Comparison of ENCODE assay signal across 8 mouse cellular contexts in genomic region chr9:117030837-117031236, GRCm38 (mm10).
DNase-seq lines count a peak whose midpoint lies in the region; ATAC-seq and TF ChIP-seq lines count a peak whose summit lies in the region.

No protein-coding gene starts in this region.

- H3K27me3 ChIP-seq in limb, embryonic 11.5 days (ENCODE audit: control insufficient read depth, insufficient read depth, low read length) = no peaks in the 10 kb centered on the region
- no peaks in the 10 kb centered on the region for H3K27me3 ChIP-seq in limb, embryonic 10.5 days (ENCODE audit: low read depth, poor library complexity, severe bottlenecking)
- H3K27me3 ChIP-seq in heart, embryonic 11.5 days (ENCODE audit: control insufficient read depth, insufficient read depth, low read length) = no peaks in the 10 kb centered on the region
- H3K27me3 ChIP-seq in kidney, postnatal 0 days (ENCODE audit: insufficient read depth, low read length) = no peaks in the 10 kb centered on the region
- H3K27me3 ChIP-seq in neural tube, embryonic 15.5 days (replicated peaks) = no peaks in the 10 kb centered on the region

- TF ChIP-seq POLR2A in brain, embryonic 14.5 days (IDR thresholded peaks at IDR 0.05; ENCODE audit: borderline replicate concordance, extremely low read depth, insufficient read depth, insufficient read length, poor library complexity, severe bottlenecking) = no peak

- no peak overlapping the region; the same call in 1 of the 2 replicates for H3K27ac ChIP-seq in limb, embryonic 11.5 days (replicated peaks; ENCODE audit: low read depth, low read length)
- H3K27ac ChIP-seq in limb, embryonic 10.5 days = no peak overlapping the region
- H3K27ac ChIP-seq in heart, embryonic 11.5 days (ENCODE audit: low read depth, low read length) = peak overlapping the region; percentile 46
- H3K27ac ChIP-seq in kidney, postnatal 0 days = peak overlapping the region; percentile 37; the same call in 1 of the 2 replicates
- H3K27ac ChIP-seq in neural tube, embryonic 15.5 days (replicated peaks) = peak overlapping the region; percentile 52; the same call in 1 of the 2 replicates

- peak; percentile 27 for DNase-seq in limb, embryonic 11.5 days (ENCODE audit: low spot score)
- DNase-seq in limb, embryonic 10.5 days (ENCODE audit: low spot score) = no peak
- peak; percentile 67 for DNase-seq in brain, embryonic 14.5 days (ENCODE audit: low read depth)
- DNase-seq in kidney, postnatal 0 days (ENCODE audit: low spot score) = peak; percentile 94
- no peak for DNase-seq in thymus, postnatal 36 days

- TF ChIP-seq CTCF in brain, embryonic 14.5 days (IDR thresholded peaks at IDR 0.05; ENCODE audit: borderline replicate concordance, extremely low read depth, insufficient read depth, insufficient read length) = no peak
- TF ChIP-seq CTCF in kidney, postnatal 0 days (IDR thresholded peaks at IDR 0.05; ENCODE audit: low read depth) = peak; percentile 45; the same call in 1 of the 2 replicates

- WGBS in limb, embryonic 11.5 days = 16% methylated on average over 6 of the region's 6 CpGs
- 27% methylated on average over 6 of the region's 6 CpGs for WGBS in limb, embryonic 10.5 days
- WGBS in heart, embryonic 11.5 days (ENCODE audit: insufficient replicate concordance) = 5% methylated on average over 6 of the region's 6 CpGs
- 5% methylated on average over 6 of the region's 6 CpGs for WGBS in kidney, postnatal 0 days
- 26% methylated on average over 6 of the region's 6 CpGs for WGBS in neural tube, embryonic 15.5 days

- no peaks in the 10 kb centered on the region for H3K9me3 ChIP-seq in limb, embryonic 11.5 days (ENCODE audit: control insufficient read depth, low read length)
- no peaks in the 10 kb centered on the region for H3K9me3 ChIP-seq in limb, embryonic 10.5 days (replicated peaks)
- no peaks in the 10 kb centered on the region for H3K9me3 ChIP-seq in heart, embryonic 11.5 days (replicated peaks; ENCODE audit: control insufficient read depth, low read length)
- H3K9me3 ChIP-seq in kidney, postnatal 0 days (replicated peaks; ENCODE audit: low read length) = no peaks in the 10 kb centered on the region
- no peaks in the 10 kb centered on the region for H3K9me3 ChIP-seq in neural tube, embryonic 15.5 days (replicated peaks)

- H3K4me3 ChIP-seq in limb, embryonic 11.5 days (ENCODE audit: low read depth, low read length) = no peak overlapping the region
- H3K4me3 ChIP-seq in limb, embryonic 10.5 days = no peak overlapping the region
- H3K4me3 ChIP-seq in heart, embryonic 11.5 days (ENCODE audit: low read depth, low read length) = no peak overlapping the region
- H3K4me3 ChIP-seq in kidney, postnatal 0 days (replicated peaks; ENCODE audit: low read depth, low read length) = no peak overlapping the region
- H3K4me3 ChIP-seq in neural tube, embryonic 15.5 days (replicated peaks) = no peak overlapping the region

- H3K4me2 ChIP-seq in limb, embryonic 11.5 days (ENCODE audit: low read depth, severe bottlenecking) = no peak overlapping the region
- H3K4me2 ChIP-seq in heart, embryonic 11.5 days = peak overlapping the region; percentile 6; the same call in 1 of the 2 replicates
- H3K4me2 ChIP-seq in kidney, postnatal 0 days (ENCODE audit: low read length) = peak overlapping the region; percentile 9; the same call in 1 of the 2 replicates
- no peak overlapping the region for H3K4me2 ChIP-seq in neural tube, embryonic 15.5 days

- no peaks in the 10 kb centered on the region for H3K36me3 ChIP-seq in limb, embryonic 11.5 days (ENCODE audit: control insufficient read depth, insufficient read depth, low read length)
- H3K36me3 ChIP-seq in limb, embryonic 10.5 days = no peaks in the 10 kb centered on the region
- no peaks in the 10 kb centered on the region for H3K36me3 ChIP-seq in heart, embryonic 11.5 days (ENCODE audit: control insufficient read depth, insufficient read depth, low read length)
- H3K36me3 ChIP-seq in kidney, postnatal 0 days (ENCODE audit: insufficient read depth, low read length) = no peaks in the 10 kb centered on the region
- no peaks in the 10 kb centered on the region for H3K36me3 ChIP-seq in neural tube, embryonic 15.5 days

- H3K4me1 ChIP-seq in limb, embryonic 11.5 days (ENCODE audit: control insufficient read depth, insufficient read depth, low read length) = peaks cover 4% of the 10 kb centered on the region; the same call in 1 of the 2 replicates
- peaks cover 23% of the 10 kb centered on the region for H3K4me1 ChIP-seq in limb, embryonic 10.5 days
- peaks cover 17% of the 10 kb centered on the region for H3K4me1 ChIP-seq in heart, embryonic 11.5 days (ENCODE audit: control insufficient read depth, insufficient read depth, low read length)
- no peaks in the 10 kb centered on the region; the same call in none of the 2 replicates for H3K4me1 ChIP-seq in kidney, postnatal 0 days (replicated peaks; ENCODE audit: insufficient read depth, low read length)
- peaks cover 10% of the 10 kb centered on the region for H3K4me1 ChIP-seq in neural tube, embryonic 15.5 days

- ATAC-seq in limb, embryonic 11.5 days (ENCODE audit: insufficient number of reproducible peaks, low FRiP score, low TSS enrichment, low read depth) = no peak
- ATAC-seq in heart, embryonic 11.5 days (replicated peaks; ENCODE audit: insufficient number of reproducible peaks, low FRiP score, low TSS enrichment) = no peak
- ATAC-seq in kidney, postnatal 0 days (replicated peaks; ENCODE audit: low FRiP score, low read depth) = no peak
- no peak for ATAC-seq in neural tube, embryonic 15.5 days (ENCODE audit: low FRiP score)
- no peak for ATAC-seq in inflammation-experienced regulatory T-cells, adult 6 months

- no peak overlapping the region for H3K9ac ChIP-seq in limb, embryonic 11.5 days (ENCODE audit: low read length)
- no peak overlapping the region for H3K9ac ChIP-seq in heart, embryonic 11.5 days (ENCODE audit: low read depth, low read length)
- no peak overlapping the region for H3K9ac ChIP-seq in kidney, postnatal 0 days (ENCODE audit: low read depth, low read length)
- H3K9ac ChIP-seq in neural tube, embryonic 15.5 days (replicated peaks) = no peak overlapping the region

Comparison
In these comparisons a context has a peak if more than half of its experiments do, and no peak if none do; other contexts are left out.
1. DNase-seq: peak in limb, embryonic 11.5 days (single experiment), brain, embryonic 14.5 days (single experiment) and kidney, postnatal 0 days (single experiment); none in limb, embryonic 10.5 days (single experiment) and thymus, postnatal 36 days (0 of 2).
2. H3K27ac ChIP-seq: peak in heart, embryonic 11.5 days (single experiment), kidney, postnatal 0 days (single experiment) and neural tube, embryonic 15.5 days (single experiment); none in limb, embryonic 11.5 days (single experiment) and limb, embryonic 10.5 days (single experiment).
3. H3K4me2 ChIP-seq: peak in heart, embryonic 11.5 days (single experiment) and kidney, postnatal 0 days (single experiment); none in limb, embryonic 11.5 days (single experiment) and neural tube, embryonic 15.5 days (single experiment).